Mouse (Mus musculus): Measurements from ENCODE around the gene Rhd.
"Not testable (repeated sequence)": the region's sequence is repeated elsewhere in the genome, so short reads cannot be mapped to it uniquely, and the experiment has no call there.

The Rhd gene

DNA sequence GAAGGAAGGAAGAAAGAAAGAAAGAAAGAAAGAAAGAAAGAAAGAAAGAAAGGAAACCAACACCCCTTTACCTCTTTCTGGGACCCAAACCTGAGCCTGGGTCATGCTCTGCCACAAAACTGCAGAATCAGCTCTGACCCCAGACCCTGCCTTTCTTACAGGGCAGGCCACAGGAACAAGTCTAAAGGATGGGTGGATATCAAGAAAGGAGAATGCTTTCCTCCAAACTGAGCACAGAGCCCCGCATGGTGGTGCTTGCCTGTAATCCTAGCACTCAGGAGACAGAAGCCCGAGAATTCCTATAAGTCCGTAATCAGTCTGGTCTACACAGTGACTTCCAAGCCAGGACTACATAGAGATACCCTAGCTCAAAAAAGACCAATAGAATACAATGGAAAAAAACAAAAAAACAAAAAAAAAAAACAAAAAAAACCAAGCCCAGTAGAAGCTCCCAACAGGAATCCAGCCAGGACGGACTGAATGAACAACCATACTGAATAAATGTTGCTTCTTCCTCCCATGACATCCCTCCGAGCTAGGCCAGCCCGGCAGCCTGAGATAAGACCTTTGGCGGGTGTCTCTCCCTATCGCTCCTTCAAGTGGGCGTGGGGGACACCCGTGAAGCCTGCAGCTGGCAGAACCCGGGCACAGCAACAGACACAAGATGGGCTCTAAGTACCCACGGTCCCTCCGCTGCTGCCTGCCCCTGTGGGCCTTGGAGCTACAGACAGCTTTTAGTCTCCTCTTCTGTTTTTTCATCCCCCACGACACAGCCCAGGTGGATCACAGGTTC is at the start of gene Rhd:
Rhd (plus strand) TSS at position 600 of the 793 bp plus-strand sequence.
- DNase-seq, result no peak

DNA sequence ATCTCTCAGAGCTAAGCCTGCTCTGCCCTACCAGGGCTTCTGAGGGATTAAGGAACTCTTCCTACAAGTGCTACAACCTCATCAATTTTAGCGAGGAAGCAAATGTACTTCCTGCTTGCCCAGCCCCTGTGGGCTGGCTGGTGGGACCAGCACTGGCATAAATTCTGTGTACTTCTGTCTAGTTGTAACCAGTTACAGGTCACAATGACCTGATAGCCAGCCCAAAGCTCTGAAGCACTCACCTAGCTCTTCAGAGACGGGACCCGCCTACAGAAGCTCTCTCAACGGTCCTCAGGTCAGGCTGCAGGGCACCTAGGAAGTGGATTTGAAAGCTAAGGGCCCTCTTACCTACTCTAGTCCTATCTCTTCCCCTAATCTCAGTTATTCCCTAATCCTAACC is 46.6 kb upstream of the Rhd start:
- no peak for DNase-seq

DNA sequence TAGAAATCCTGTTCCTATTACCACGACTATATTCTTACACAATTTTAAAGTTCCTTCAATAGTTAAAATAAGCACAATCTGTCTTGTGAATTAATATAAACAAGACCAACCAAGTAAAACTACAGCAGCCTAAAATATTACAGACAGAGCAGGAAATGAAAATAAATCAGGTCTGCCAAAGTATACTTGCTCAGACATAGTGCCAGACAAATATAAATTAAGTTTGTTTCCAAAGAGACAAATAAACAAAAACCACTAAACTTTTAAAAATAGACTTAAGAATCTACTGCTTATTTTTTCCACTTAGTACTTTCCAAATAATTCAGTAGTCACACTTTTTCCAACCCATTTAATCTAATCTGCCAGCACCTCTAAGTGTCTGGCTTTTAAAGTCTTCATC is 43.3 kb upstream of the Rhd start:
- DNase-seq, result no peak

DNA sequence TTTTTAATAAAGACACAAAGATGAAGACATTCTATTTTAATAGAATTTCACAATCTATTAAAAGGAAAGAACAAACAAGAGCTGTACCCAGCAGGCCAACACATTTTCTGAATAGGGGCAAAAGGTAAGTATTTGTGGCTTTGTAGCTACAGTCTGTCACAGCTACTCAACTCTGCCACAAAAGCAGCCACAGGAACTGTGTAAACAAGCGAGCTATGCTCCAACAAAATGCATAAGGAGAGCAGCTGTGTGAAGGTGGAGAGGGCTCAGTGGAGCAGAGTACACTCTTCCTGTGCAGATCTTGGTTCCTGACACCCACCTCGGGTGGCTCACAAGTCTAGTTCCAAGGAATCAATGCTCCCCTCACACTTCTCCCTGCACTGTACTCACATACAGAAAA is 40.8 kb upstream of the Rhd start:
- no peak for DNase-seq

DNA sequence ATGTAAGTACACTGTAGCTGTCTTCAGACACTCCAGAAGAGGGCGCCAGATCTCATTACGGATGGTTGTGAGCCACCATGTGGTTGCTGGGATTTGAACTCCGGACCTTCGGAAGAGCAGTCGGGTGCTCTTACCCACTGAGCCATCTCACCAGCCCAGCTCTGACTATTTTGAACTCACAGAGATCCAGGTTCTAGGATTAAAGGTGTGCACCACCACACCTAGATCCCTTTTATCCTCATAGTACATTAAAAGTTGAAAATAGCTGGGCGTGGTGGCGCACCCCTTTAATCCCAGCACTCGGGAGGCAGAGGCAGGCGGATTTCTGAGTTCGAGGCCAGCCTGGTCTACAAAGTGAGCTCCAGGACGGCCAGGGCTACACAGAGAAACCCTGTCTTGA is 38.5 kb upstream of the Rhd start:
- DNase-seq, result not testable (repeated sequence)

DNA sequence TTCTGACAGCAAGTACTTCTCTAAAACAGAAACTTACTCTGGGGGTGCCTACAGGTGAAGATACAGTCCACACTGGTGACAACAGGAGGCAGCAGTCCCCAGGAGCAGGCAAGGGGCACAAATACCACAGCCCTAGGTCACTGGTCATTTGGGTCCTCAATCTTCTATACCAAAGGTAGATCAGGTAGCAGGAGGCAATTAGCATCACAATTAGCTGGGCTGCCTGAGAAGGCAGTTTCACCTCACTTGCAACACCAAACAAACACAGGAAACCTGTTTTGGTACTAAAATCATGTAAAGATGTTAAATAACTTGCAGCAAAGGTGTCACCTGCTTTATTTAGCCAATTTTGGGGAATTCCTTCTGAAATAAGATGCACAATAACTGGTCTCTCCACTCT is 38.0 kb upstream of the Rhd start:
- DNase-seq, result no peak

DNA sequence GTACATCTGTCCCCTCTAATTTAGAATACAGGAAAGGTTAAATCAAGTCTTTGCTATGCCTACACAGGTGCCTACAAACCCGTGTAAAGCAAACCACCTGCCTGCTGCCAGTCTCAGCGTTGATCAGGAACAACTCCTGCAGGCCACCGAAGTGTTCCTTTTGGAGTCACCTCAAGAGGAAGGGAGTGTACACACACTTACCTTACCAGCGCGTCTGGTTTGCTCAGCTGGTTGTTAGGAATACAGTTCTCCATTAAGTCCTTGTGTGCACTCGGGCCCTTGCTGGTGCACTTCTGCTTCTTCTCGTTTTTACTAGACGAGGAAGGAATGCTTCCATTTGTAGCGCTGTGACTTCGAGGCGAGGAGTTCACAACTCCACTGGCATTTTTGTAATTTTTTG is 36.5 kb upstream of the Rhd start:
- DNase-seq, result no peak

DNA sequence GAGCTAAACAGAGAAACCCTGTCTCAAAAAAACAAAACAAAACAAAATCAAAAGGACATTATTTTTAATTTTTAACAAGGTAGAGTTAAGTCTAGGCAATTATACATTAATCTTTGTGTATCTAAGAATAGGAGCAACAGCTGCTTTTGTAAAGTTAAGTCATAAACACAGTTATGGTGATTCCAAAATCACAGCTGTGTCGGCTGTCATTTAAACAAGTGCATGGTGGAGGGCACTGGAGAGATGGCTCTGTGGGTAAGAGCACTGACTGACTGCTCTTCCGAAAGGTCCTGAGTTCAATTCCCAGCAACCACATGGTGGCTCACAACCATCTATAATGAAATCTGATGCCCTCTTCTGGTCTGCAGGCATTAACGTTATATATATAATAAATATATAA is 32.4 kb upstream of the Rhd start:
- no peak for DNase-seq

DNA sequence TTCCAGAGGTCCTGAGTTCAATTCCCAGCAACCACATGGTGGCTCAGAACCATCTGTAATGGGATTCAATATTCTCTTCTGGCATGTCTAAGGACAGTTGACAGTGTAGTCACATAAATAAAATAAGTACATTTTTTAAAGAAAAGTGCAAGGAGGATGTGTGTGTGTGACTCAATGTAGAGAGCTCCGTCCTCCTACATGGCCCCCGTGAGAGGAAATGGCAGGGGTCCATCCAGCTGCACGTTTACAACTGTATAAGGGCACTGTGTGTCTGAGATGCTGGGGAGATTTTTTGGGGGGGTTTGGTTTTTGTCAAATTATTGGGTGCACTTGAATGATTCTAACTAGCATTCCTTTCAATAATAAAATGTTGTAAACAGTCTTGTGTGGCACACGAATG is 28.9 kb upstream of the Rhd start:
- no peak for DNase-seq

DNA sequence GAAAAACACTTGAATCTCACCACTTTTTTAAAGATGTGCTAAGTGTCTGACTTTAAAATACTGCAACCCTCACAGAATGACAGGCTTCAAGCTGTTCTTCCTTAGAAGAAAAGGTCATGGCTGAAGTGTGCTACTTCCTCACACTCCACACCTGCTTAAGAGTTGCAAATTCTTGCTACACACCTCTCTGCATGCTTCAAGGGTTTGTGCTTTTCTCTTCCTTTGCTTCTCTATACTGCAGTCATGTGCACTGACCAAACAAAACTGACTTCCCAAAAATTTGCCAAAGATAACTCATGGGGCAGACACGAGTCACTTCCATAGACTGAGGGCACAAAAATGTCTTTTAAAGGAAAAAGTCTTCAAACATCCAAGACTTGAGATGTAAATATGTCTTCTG is 26.1 kb upstream of the Rhd start:
- no peak for DNase-seq

DNA sequence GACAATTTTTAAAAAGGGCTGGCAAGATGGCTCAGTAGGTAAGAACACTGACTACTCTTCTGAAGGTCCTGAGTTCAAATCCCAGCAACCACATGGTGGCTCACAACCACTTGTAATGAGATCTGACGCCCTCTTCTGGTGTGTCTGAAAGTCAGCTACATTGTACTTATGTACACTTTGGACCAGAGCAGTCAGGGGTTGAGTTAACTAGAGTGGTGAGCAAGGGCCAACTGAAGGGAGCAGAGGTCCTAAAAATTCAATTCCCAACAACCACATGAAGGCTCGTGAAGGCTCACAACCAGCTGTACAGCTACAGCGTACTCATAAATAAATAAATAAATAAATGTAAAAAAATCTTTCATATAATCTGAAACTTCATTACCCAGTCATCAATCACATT is 25.6 kb upstream of the Rhd start:
- DNase-seq, result not testable (repeated sequence)

DNA sequence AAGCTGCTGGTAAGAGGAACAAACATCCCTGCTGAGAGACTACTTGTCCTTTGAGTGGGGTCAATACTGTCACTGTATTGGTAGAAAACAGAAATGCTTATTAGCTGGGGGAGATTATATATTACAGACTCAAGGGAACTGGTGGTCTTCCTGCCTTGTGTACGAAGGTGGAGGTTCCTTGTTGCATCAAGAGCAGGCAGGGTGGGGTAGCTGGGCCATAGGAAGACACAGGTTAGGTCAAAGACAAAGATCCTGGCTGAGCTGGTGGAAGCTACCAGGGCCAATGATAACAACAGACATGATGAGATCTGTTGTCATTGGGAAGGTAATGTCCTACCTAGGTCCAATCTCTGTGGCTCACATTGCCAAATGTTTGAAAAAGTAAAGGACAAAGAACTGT is 24.1 kb upstream of the Rhd start:
- no peak for DNase-seq

DNA sequence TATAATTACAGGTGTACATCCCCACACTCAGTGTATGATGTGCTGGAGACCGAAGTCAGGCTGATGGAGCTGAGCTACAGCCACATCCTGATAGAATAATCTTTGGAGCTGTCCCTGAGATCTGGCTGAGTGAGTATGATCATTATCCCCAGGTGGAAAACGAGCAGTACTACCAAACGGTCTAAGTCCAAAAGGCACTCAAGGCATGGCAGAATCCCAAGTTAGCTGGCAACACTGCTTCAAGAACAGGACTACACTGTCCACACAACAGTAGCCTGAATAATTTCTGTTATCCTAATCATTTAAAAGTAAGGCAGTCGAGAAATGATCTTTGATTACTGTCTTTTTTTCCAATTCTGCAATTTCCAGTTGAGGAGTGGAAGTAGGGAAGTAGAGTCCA is 20.8 kb upstream of the Rhd start:
- no peak for DNase-seq

DNA sequence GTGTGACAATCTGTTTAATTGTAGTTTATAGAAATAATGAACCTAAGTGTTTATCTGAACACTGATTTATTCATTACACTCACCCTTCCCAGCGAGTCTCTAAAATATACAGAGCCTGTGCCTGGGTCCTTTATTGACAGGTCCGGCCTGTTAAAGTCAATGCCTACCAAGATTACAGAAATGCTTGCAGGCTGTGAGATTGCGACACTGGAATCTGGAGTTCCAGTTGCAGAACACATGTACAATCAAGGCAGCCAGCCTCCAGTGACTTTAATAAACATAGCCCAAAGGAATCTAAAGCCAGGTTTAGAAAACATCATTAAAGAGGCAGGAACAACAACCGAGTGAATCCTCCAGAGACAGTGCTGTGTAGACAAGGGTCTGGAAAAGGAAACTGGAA is 16.7 kb upstream of the Rhd start:
- no peak for DNase-seq

DNA sequence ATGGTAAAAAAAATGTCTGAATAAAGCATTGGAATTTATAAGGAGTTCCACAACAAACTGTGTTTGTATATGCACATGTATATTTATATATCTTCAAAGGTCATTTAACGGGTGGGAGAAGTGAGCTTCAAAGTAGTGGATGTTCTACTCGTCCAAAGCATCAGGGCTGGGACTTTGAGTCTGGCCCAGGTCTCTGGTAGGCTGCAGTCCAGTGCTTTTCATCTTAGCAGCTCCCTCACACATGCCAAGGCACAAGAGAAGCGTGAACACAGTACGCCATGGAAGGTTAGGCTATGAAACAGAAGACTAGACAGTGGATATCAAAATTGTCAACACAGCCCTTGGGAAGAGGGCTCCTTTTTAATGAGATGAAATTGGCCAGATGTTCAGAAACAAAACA is 13.8 kb upstream of the Rhd start:
- no peak for DNase-seq

DNA sequence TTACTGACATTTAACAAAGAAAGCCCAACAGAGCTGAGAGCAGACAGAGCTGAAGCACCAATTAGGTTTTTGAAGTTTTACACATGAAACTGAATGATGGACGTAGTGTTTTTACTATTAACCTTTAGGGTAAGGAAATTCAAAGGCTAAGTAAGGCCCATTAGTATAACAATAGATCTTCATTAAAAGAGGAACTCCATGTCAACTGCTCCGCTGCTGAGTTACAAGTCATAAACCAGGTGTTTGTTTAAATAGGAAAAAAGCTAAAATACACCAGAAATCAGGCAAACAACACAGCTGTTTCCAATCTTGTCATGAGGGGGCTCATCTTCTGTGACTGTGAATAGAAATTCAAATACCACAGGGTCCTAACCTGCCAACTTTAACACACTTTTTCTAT is 13.1 kb upstream of the Rhd start:
- DNase-seq, result no peak

DNA sequence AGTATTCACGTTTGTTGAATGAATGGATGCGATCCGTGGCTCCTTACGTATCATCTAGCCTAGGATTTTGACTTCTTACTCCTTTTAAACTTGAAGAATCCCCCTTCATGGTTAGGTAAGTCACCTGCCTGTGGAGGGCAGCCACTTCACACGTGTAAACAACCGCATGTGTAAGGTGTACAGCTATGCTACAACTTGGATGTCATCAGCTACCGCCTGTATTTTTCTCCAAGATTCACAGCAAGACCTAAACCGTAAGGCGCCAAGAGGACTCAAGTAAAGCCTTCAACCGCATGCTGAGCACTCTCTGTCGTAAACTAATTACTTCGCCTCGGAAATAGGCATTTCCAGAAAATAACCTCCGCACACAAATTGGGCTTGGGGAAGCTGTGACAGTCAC is 12.5 kb upstream of the Rhd start:
- DNase-seq, result peak; percentile 15

DNA sequence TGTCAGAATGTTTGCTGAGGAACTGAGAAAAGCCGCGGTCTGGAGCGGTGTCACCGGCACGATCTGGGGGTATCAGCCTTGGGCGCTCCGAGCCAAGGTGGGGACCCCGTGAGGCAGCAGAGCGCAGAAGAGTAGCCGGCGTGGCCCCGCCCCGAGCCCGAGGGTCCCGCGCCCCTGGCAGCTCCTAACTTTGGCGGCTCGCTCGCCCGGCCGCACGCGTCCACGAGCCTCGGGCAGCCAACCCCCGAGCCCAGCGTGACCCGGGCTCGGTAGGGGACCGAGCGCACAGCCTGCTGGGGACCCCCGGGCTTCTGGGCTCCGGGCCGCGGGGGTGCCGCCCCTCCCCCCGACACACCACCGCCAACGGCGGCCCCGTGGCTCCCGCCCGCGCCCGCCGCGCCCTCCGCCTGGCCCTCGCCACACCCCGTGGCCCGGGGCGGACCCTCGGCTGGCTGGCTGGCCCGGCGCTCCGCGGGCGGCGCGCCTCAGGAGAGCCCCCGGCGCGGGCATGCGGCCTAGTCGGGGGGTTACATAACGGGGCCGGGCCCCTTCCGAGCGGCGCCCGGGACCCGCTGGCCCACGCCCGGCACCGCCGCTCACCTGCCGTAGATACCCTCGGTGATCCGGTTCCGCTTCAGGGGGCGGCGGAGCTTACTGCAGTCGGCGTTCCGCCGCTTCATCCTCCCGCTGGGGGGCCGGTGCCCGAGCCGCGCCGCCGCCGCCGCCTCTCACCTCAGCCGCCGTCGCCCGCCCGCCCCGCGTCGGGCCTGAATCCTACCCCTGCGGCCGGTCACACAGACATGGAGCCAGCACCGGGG is 11.7 kb upstream of the Rhd start:
- DNase-seq, result peak; percentile 80

DNA sequence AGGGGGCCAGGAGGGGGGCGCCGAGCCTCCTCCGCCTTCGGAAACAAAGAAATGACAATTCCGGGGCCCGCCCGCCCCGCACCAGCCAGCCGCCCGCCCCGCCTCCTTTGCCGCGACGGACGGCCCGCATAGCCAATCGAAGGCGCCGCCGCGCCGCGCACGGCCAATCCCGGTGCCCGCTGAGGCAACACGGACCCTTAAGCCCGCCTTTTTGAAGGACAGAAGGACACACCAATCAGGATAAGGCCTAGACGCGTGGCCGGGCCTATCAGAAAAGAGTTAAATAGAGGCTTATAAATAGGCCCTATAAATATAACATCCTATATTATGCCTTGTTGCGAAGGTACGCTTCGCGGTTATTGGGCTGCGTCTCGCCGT is 11.1 kb upstream of the Rhd start, which contains the start of gene Maco1:
Maco1 (minus strand) TSS at position 87 of the 378 bp plus-strand sequence.
- DNase-seq, result peak; percentile 99

DNA sequence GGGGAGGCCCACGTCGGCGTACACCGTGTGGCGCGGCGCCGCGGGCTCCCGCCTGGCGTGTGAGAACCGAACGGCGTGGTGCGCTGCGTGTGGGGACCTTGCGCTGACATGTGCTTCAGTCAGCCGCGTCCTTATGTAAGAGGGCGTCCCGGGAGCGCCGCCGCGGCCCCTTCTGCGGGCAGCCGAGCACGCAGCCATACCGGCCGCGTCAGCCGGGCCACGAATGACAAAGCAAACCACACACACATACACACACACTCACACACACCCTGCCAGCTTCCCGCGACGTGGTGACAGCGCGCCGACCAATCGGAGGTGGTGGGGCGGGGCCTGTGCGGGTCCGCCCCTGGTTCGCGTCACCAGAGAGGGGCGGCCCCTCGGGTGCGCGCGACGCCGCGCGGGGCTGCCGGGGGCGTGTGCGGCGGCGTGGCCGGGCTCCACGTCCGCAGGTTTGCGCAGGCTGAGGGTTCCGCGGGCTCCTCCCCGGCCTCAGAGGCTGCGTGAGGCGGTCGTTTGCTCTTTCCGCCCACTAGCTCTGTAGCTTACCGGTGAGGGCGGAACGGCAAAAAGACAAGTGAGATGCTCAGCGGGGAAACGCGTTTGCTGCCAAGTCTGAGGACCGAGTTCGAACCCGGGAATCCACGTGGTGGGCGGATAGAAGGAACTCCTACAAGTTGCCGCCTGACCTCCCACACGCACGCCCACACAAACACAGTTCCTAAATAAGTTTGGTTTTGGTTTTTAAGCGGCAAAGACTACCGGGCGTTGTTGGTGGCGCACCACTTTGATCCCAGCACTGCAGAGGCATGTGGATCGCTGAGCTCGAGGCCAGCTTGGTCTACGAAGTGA is 10.5 kb upstream of the Rhd start:
- peak; percentile 97 for DNase-seq

DNA sequence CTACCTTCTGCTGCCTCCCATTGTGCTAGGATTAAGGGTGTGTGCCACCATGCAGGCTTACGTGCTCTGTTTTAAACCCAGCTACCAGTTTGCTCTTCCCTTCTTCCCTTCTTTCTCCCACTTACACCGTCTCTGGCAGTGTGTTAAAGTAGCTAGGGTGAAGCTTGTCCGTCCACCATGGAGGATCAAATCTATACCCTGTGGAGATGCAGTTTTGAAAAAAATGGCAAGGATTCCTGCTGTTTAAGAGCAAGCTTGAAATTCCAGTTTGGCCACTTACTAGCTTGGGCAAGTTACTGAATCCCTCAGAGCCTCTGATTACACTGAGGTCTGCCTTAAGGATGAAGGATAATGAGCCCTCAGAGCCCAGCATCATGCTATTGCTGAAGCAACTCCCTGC is 9.0 kb upstream of the Rhd start:
- no peak for DNase-seq

DNA sequence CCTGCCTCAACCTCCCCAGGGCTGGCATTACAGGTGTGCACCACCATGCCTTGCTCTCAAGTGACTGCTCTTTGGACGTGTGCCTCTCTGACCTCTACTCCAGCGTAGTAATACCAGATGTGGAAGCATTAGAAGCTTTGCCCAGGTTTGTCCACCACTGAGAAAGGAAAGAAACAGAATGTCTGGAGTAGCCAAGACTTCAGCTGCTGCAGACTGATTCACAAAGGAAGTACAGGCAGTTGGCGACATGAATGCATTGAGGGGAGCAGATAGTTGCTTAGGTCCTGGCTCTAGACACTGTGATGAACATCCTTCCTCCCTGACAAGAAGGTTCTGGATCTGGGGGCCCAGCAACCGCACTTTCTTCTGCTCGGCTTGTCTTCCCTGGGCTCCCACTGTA is 8.3 kb upstream of the Rhd start:
- DNase-seq, result no peak

DNA sequence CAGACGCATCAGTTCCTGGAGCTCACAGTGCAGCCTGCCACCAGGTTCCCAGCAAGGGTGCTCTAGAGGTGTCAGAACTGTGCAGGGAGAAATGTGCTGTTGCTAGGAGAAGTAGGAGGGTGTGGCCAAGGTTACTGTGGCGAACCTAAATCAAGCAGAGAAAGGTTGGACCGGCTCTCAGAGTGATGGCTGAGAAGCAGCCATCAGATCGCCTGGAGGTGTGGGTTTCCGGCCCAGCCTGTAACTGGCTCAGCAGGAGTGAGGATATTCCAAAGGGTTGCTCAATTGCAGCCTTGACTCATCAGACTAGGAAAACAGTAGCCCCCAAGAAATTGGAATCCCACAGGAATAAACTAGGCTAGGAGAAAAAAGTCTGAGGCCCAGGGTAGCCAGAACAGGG is 7.8 kb upstream of the Rhd start:
- no peak for DNase-seq

DNA sequence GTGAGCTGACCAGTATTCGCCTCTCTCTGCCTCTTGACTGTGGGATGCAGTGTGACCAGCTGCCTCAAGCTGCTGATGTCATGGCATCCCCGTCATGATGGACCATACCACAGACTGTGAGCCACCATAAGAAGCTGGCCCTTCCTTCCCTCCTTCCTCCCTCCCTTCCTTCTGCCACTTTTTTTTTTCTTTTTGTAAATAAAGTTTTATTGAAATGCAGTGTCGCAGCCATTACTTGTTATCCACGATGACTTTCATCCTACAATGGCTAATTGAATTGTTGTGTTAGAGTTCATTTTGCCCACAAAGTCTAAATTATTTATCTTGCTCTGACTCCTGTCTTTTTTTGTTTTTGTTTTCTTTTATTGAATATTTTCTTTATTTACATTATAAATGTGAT is 5.8 kb upstream of the Rhd start:
- no peak for DNase-seq

All from thymus, postnatal 4 days (tissue).